Mouse (Mus musculus) adipocyte (in vitro differentiated cells): ENCODE data around the gene Nhsl1.
"Not testable (repeated sequence)": the region's sequence is repeated elsewhere in the genome, so short reads cannot be mapped to it uniquely, and the experiment has no call there.

ENCODE experiments used
- DNase-seq: peaks from one replicate; pipeline ENCODE4 v3.0.0-alpha.2; 2016; ENCODE audit warnings: low spot score

Gene Nhsl1

DNA sequence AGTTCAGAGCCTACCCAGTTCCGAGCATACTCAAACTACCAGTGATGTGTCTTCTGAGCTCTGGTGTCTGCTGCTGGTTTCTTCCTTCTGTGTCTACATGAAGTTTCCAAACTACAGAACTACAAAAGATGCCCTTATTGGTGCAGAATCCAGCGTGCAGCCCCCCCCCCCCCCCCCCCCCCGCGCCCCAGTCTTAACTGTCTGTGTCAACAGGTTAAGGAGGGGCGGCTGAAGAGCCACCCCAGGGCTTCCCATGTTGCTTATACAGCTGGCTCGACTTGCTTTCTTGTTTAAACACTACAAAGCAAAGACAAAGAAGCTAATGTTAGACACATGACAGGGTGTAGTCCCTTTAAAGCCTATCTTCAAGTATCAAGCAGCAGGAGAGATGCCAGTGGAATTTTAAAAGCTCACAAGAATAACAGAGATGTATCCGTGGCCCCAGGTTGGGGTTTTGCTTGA is 127.6 kb downstream of the Nhsl1 start:
- no peak for DNase-seq

DNA sequence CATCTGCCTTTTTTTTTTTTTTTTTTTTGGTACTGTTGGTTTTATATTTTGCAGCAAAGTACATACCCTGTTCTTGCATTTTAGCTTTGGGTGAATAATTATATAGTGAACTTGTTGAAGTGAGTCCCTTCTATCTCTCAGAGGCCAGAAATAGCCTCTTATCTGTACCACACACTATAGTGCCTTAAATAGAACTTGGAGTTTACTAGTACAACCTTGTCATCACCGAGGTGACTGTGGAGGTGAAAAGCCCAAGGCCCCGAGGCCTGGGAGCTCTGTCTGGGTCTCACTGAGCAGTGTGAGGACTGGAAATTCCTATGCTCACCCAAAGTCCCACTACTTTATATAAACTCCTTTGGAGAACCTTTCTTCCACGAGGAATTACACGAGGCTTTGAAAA is 128.5 kb downstream of the Nhsl1 start:
- no peak for DNase-seq

DNA sequence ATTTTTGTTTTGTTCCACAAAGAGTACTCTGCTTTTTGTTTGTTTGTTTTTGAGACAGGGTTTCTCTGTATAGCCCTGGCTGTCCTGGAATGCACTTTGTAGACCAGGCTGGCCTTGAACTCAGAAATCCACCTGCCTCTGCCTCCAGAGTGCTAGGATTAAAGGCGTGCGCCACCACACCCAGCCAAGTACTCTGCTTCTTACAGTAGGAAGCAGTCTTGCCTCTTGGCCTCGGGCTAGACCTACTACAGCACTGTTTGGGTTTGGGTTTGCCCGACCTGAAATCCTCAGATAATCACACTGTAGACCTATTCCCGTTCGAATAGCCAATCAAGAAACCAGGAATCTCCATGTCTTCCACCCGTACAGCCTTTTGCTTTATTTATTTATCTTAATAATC is 130.1 kb downstream of the Nhsl1 start:
- not testable (repeated sequence) for DNase-seq

DNA sequence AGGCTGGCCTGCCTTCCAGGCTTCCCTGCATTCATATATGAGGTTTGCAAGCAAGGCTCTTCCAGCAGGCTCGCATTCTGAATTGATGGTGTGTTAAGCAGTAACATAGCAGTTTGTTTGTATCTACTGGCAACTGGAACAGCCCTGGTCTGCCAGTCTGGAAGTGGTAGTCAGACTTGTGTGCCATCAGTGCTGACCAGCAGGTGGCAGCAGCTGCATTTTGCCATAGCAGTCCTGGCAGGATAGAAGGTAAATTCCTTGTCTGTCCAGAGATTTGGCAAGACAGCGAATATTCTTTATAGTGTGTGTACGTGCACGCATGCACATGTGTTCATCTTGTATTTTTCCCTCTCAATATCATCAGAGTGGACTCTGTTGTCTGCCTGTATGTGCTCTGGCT is 134.6 kb downstream of the Nhsl1 start:
- peak; percentile 70 for DNase-seq

DNA sequence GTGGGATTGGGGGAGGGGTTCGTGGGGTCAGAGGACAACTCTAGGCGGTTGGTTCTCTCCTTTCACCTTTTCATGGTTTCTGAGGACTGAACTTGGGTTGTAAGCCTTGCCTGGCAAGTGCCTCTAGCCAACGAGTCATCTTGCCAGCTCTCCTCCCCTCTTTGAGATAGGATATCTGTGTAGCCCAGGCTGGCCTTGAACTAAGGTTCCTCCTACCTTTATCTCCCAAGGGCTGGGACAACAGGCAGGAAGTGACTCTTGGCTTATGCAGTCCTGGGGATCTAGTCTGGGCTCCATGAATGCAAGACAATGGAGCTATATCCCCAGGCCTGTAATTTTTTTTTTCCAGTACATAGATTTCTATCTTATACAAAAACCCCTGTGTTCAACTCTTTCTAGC is 135.4 kb downstream of the Nhsl1 start:
- no peak for DNase-seq

DNA sequence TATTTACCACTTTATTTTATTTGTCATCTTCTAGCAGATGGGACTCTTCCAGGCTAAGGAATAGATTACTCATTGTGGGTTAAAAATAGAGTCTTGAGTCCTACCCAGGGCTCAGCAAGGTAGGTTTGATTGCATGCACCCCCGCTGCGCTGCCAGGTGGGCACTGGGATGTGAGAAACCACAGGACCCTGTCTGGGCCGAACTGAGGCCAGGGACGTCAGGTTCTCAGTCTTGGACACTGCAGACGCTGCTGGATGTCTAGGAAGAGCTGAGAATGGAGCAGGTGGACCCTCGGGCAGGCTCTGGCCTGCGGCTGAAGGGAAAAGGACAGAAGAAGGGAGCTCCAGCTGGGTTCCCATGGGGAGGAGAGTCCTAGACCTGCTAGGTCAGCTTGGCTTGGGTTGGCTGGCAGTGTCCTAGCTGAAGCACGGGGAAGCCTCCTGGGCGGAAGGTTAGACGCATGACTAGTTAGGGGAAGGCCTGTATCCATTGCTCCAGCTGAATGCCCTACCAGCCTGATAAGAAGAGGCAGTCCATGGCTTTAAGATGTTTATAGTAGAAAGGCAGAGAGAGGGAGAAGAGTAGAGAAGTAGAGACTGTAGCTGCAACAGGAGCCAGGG is 136.6 kb downstream of the Nhsl1 start:
- DNase-seq: no peak

DNA sequence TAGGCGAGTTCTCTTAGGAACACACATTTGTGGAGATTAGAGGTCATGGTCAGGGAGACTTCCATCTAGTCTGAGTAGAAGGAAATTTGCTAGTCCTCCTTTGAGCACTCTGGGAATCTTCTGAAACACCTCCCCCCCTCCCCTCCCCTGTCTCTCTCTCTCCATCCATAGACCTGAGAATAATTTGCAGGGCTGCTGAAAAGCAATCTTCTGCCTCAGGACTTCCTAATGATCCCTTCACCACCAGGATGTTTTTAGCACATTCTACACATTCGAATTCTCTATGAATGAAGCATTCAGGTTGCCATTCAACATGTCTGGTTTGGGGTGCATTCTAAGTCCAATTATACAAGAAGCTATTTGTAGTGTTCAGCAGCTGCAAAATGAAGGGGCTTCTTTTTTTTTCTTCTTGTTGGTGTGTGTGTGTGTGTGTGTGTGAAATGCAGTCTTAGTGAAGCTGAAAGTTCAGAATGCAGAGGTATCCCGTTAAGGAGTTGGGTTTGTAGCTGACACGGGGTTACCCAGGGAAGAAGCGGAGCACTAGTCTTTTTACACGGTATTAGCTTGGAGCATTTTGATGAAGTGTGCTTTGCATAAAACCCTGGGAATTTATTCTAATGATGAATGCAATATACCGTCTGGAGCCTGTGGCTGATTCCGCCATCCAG is 139.2 kb downstream of the Nhsl1 start:
- DNase-seq: no peak

DNA sequence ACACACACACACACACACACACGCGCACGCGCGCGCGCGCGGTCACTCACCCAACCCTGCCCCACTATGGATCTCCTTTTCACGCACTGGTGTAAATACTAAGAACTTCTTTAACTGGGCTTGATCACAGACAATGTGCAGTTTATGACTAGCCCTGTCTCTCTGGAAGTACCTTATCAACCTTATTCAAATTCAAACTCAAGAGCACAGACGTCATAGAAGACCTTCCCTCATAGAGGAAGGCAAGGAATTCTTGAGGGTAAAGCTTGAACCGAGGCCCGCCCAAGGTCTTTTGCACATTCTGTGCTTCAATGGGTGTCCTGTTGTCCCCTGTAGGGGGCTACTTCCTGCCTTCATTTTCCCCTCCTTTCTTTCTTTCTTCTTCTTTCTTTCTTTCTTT is 142.6 kb downstream of the Nhsl1 start:
- DNase-seq: no peak

DNA sequence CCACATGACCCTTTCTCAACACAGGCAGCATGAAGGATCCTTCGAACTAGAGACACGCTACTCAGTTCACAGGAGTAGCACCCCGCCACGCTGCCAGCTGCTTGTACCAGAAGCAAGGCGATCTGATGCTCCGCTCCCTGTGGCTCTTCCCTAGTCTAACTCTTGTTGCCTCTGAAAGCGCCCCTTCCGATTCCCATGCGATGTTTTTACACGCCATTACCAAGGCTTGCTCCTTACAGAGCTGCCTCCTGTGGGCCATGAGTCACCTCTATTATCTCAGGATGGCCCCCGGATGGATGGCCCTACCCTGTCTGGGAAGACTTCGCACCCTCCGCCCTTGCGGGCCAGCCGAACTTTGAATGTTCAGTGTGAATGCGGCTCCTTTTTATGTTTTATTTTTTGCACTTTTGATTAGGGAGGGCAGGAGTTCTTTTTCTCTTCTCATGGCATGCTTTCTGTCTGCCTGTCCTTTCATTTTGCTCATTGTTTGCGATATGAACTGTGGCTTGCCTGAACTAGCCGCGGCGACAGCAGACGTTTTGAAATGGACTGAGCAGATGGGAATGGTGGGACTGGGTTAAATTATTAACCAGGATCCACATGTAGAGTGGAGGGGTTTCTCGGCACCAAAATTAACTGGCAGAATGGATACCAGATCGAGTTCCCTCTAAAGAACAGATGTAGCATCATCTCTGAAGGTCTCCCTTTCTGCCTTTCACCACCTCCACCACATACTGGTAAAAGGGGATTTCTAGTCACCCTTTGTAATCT is 144.5 kb downstream of the Nhsl1 start:
- DNase-seq: no peak

DNA sequence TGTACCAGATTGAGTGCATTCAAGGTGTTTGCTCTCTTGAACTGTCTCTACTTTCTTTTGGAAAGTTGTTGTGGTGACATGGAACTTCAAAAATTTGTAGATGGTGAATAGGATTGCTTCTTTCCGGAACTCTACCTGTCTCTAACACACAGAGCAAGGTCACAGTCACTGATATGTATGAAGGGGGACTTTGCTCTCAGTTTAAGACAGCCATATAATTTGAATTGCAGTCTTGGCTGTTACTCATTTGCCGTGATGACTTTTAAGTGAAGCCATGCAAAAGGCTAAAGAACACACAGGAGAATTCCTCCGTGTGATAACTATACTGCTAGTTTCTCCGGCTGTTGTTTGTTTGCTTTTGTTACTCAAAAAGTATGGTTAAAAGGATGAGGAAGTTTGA is 149.6 kb downstream of the Nhsl1 start:
- DNase-seq: no peak

DNA sequence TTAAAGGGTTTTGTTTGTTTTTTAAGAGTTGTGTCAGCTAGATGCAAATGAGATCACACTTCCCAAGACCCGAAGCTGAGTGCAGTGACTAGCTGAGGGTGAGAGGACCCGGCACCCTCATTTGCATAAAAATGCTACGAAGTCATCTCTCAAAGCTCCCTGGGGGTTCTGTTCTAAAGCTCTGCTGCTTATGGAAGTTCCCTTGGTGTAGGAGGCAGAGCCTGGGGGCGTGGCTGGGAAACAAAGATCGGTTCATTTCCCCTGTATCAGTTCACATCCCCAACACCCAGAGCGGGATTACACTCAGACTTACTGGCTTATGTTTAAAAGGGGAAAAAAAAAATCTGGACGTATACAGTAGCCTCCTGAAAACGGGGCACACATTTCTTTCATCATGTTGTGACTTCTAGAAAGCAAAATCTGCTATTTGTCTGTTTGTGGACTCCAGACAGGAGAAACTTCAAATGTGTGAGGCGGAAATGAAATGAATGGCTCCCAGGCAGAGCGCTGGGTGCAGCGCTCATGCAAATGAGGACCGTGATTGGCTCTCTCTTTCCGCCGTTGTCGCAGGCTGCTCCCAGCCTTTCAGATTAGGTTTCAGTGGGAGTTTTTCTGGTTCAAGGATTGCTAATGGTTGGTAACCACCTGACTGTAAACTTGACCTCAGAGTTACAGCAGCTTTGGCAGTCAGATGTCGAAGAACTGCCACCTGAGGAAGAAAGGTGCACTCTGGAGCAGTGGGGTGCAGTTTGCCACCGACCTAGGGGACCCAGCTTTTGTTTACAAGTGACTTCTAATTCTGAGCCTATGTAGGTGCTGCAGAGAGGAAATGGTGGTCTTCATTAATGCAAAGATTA is 150.7 kb downstream of the Nhsl1 start:
- no peak for DNase-seq

DNA sequence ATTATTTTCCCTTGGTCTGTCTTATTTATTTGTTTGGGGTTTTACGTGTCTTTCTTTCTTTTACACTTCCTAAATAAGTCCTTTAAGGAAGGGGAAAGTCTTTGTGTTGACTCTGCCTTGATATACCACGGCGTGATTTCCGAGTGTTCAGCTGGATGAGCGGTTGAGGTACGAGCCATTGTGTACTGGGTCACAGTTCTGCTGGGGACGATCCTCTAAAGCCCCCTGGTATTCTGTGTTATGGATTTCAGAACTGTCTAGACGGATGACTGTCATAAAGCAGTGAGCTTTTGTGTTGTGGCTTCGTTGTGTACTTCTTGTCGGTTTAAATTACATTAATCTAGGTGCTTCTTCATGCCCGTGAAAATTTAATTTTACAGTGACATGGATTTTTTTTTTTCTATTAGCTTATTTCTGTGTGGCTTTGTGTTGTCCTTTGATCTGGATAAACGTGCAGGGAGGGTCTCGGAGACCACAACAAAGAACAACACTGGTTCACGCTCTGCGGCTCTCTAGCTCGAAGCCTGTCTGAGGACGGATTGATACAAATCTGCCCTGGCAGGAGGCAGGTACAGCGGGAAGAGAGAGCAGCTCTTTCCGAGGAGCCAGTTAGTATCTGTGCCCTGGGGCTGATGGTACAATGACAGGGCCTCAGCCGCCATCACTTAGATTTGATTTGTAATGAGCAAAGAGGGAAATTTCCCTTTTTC is 151.7 kb downstream of the Nhsl1 start:
- DNase-seq: no peak

DNA sequence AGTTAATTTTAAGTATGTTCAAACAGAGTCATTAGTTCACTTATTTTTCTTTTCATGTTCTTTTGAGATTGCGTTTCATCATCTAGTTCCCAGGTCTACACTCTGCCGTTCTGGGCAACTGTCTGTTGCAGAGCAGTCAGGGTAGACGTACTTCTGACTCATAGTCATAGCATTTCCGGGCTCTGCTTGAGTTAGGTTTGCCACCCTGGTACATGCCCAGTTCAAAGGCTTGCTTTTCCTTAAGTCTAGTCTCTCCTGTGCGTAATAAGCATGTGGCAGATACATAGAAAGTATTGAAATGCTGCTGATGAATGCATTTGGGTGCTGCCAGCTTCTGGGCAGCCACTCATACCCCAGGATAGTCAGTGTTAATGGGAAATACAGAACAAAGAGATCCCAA is 152.9 kb downstream of the Nhsl1 start:
- DNase-seq: no peak

DNA sequence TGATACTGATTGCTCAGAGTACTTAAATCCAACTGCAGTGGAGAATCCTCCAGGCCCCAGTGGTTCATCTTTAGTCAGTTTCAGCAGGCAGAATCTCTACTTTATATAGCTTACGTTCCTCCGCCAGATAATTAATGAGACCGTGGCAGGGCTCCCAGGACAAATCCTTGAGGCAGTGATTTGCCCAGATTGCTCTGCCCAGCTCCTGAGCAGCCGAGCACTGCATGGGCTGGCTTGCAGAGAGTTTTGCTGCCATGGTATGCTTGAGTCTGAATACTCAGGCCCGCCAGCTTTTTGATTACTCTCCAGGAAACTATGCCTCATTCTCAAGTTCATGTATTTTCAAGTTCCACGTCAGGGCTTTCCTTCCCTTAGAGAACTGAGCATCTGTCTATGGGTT is 156.3 kb downstream of the Nhsl1 start:
- DNase-seq: no peak

DNA sequence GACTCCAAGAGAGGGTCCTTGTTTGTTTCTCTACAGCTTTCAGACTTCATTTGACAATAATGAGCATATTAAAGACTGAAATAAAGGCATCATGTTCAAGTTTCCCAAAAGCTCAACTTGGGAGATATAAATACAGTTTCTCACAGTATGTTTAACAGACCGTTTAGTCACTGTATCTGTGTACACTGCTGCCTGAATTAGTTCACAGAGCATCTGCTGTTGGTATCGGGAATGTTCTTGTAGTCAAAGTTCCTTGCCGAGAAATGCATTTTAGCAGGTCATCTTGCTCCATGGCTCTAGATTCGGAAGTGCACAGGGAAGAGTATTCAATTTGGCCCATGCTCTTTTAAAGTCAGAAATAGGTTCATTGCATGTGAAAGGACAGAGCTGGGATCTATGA is 159.5 kb downstream of the Nhsl1 start:
- DNase-seq: no peak

DNA sequence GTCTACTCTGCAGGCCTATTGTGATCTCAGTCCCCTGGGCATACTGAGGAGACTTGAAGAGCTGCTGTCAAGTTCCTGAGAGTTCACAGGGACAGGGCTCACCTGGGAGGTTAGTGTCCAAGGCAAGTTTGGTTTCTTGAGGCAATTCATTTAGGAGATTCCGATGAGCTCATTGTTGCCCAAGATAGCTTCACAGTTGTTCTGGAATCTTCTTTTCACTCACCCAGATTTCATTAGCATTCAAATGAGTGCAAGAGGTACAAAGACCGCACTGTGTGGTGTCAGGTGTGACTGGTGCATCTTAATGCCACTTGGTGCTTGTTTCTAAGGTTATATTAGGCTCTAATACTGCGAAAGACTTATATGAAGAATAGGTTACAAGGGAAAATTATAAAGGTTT is 160.5 kb downstream of the Nhsl1 start:
- no peak for DNase-seq

DNA sequence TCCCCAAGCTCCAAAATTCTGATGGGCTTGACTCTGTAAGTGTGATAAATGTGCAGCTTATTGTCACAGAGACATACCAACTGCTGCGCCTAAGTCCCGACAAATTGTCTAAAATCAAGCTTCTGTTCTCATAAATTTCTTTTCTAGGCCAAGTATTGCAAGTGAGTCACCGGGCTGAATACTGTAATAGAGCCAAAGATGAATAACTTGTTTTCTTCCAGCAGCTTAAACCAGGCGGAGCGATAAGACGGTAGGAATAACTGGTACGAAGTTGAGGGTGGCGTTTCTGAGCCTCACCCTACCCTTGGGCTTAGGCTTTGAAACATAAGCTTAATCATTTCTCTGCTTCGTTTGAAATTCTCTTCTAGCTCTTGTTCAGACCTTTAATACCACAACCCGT is 162.1 kb downstream of the Nhsl1 start:
- DNase-seq: peak; percentile 5

DNA sequence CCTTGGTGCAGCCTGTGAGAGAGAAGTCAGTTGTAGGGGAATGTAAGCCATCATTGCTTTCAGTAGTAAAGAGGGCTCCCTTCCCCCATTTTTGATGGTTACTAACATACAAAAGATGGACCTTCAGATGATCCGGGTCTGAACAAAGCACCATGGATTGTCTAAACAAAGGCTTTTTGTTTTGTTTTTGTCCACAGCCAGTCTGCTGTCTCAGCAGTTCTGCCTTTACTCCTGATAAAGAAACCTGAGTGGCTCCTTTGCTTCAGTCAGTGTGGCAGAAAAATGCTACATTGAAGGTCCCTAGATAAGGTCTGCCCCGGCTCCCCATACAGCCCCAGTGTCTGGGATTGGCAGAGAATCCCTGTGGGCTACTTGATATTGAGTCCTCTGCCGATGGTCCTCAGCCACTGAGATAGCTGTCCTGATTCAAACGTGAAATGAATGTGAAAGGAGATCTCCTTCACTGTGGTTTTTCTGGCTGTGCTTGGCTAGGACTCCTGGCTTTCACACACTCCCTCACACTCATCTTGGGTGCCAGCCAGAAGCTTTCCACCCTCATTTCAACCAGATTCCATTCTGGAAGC is 163.9 kb downstream of the Nhsl1 start:
- peak; percentile 3 for DNase-seq

DNA sequence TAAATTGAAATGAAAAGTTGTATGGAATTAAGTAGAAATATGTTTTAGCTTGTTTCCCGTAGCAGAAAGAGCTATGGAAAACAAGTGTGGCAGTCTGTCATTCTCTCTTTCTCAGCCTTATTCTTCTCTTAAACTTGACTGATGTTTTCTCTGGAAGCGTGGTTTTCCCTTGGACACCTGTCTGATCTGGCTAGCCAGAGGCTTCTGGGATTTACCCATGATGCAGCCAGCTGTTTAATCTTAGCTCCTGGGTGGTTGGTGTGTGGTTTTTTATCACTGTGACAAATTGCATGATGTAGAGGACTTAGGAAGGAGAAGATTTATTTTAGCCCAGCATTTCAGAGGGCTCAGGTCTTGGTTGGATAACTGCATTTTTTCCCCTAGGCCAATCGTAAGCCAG is 164.9 kb downstream of the Nhsl1 start:
- no peak for DNase-seq

DNA sequence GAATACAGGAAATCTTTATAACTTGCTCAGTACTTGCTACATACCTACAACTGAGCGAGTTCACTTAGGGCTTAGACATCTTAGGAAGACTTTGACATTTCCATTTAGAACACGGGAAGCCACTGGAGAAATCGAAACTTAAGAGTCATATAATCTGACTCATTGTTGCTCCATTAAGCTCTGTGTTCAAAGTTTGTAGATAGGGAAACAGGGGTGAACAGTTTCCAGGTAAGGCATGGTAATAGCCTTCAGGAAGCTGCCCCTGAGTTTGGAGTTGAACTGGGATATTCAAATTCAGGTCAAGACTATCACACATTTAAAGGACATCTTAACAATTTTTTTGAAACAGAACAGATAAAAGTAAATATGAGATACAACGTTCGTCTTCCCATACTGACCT is 165.9 kb downstream of the Nhsl1 start:
- no peak for DNase-seq

DNA sequence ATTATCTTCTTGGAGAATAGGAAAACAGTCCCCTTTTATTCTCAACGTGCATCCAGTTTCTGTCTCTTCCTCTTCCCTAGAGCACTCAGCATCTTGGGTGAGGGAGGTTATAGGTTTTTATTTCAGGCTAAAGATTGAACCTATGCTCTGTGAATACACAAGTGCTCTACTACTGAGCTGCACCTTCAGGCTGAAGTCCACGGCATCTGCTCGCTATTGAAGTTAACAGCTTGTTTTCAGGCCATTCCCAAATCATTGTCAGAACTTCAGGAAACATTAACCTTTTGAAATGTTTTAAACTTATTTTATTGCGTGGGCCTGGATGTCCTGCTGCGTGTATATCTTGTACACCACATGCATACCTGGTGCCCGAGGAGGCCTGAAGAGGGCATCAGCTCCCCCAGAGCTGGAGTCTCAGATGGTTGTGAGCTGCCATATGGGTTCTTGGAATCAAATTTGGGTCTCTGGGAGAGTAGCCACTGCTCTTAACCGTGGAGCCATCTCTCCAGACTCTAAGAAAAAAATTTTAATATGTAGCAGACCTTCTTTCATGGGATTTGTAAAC is 169.5 kb downstream of the Nhsl1 start:
- DNase-seq: no peak
